Mouse (Mus musculus): ENCODE data around the gene Abi3. TPM values are rescaled to one million over a fixed set of nuclear protein-coding genes. Genes with fewer than 3 reads are reported as not detected.

The Abi3 gene
- polyA plus RNA-seq, 1 experiment from 2014 or later, result 7.2 TPM

DNA sequence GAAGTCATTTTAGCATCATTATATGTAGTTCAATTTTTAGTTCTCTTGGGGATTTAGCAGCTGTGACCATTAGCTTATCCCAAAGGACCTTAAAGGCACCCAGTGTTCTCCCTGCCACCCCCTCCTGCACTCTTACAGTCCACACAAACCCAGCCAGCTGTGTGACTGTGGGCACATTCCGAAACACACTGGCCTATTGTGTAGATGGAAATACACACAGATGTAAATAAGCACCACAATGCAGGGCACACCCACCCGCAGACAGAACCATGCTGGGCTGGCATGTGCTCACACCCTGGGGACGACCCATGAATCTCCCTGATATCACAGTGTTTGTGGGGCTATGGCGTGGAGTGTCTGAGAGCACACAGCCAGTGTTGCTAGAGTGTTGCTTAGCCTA, 30.1 kb downstream of the Abi3 start:
- no peak for ATAC-seq (ENCODE audit: insufficient read depth)
- Histone ChIP-seq H3K4me2 (no peak overlapping the region), H3K9me3 (ENCODE audit: low read depth, low read length) (no peaks in the 10 kb centered on the region)

DNA sequence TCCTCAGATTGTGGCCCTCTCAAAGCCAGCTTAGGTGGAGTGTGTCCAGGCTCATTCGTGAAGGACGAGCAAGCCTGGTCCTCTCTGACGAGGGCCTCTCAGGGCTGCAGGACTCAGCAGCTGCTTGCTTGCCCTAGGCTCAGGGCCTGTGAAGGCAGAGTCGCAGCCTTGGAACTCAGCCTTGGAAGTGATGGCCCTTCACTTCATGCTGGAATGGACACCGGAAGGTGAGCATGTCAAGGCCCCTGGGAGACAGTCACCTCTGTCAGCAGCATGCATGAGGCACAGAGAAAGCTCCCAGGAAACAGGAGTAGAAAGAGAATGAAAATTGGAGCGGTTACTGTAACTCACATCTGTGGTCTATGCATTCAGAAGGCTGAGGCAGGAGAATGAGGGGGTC, 30.5 kb downstream of the Abi3 start:
- no peak overlapping the region for H3K4me3 ChIP-seq (ENCODE audit: low read depth, low read length)
- H3K27ac ChIP-seq (ENCODE audit: low read depth), result no peak overlapping the region
- DNase-seq (no peak), ATAC-seq (ENCODE audit: insufficient read depth) (no peak)
- no peak overlapping the region for H3K4me2 ChIP-seq
- H3K27me3 ChIP-seq (ENCODE audit: insufficient read depth, low read length), result no peaks in the 10 kb centered on the region
- H3K9me3 ChIP-seq (ENCODE audit: low read depth, low read length), result no peaks in the 10 kb centered on the region
- H3K4me1 ChIP-seq (ENCODE audit: insufficient read depth), result no peaks in the 10 kb centered on the region
- WGBS, result 79% methylated on average over 6 of the region's 6 CpGs
- TF ChIP-seq CTCF (IDR thresholded peaks at IDR 0.05; ENCODE audit: low read depth), result no peak
- no peak overlapping the region for H3K9ac ChIP-seq
- H3K36me3 ChIP-seq (ENCODE audit: insufficient read depth), result no peaks in the 10 kb centered on the region

More for the DNA sequence above, 30.1 kb downstream of the Abi3 start:
- Histone ChIP-seq H3K27ac (ENCODE audit: low read depth) (no peak overlapping the region), H3K9ac (no peak overlapping the region), H3K4me1 (ENCODE audit: insufficient read depth) (no peaks in the 10 kb centered on the region), H3K27me3 (ENCODE audit: insufficient read depth, low read length) (no peaks in the 10 kb centered on the region), H3K4me3 (ENCODE audit: low read depth, low read length) (no peak overlapping the region), H3K36me3 (ENCODE audit: insufficient read depth) (no peaks in the 10 kb centered on the region)
- no peak for TF ChIP-seq CTCF (IDR thresholded peaks at IDR 0.05; ENCODE audit: low read depth)
- DNase-seq, result no peak
- WGBS, result 71% methylated on average over 4 of the region's 4 CpGs

DNA sequence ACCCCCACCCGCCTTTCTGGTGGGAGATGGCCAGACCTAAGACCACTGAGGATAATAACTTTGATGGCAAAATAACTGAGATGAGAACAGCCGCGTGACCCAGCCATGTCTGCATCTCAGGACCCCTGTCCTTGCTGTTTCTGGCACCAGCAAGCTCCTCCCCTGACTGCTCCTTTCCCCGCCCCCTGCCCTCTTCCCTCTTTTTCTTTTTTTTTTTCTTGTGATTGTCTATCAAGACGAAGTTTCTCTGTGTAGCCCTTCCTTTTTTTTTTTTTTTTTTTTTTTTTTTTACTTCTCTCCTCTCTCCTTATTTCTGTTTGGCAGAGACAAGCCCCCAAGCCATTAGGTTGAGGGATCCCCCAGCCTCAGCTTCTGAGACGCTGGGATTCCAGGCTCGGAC, 31.4 kb downstream of the Abi3 start:
- Histone ChIP-seq H3K9me3 (ENCODE audit: low read depth, low read length) (no peaks in the 10 kb centered on the region), H3K27ac (ENCODE audit: low read depth) (no peak overlapping the region), H3K4me3 (ENCODE audit: low read depth, low read length) (no peak overlapping the region), H3K27me3 (ENCODE audit: insufficient read depth, low read length) (no peaks in the 10 kb centered on the region), H3K4me1 (ENCODE audit: insufficient read depth) (no peaks in the 10 kb centered on the region), H3K4me2 (no peak overlapping the region), H3K36me3 (ENCODE audit: insufficient read depth) (no peaks in the 10 kb centered on the region), H3K9ac (no peak overlapping the region)
- ATAC-seq (ENCODE audit: insufficient read depth) (no peak), DNase-seq (no peak)
- no peak for TF ChIP-seq CTCF (IDR thresholded peaks at IDR 0.05; ENCODE audit: low read depth)
- 51% methylated on average over 7 of the region's 7 CpGs for WGBS

DNA sequence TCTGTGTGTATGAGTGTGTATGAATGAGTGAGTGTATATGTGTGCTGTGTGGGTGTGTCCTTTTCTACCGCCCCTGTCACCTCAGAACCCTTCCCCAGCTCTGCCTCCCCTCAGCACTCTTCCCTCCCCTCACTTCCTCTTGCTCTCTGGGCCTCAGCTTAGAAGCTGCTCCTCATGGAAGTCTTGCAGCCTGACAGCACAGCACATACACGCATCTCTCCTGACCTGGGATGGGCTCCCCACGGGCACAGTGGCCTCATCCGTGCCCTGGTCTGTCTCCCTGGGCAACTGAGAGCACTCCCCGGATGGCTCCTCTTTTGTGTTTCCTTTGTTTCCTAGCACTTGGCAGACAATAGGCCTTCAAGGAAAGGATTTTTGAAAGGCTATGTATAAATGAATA, 32.7 kb downstream of the Abi3 start:
- H3K36me3 ChIP-seq (ENCODE audit: insufficient read depth), result no peaks in the 10 kb centered on the region
- no peaks in the 10 kb centered on the region for H3K4me1 ChIP-seq (ENCODE audit: insufficient read depth)
- no peak for TF ChIP-seq CTCF (IDR thresholded peaks at IDR 0.05; ENCODE audit: low read depth)
- no peak overlapping the region for H3K4me3 ChIP-seq (ENCODE audit: low read depth, low read length)
- no peak for DNase-seq
- H3K27me3 ChIP-seq (ENCODE audit: insufficient read depth, low read length), result no peaks in the 10 kb centered on the region
- H3K9ac ChIP-seq, result no peak overlapping the region
- H3K27ac ChIP-seq (ENCODE audit: low read depth), result no peak overlapping the region
- no peaks in the 10 kb centered on the region for H3K9me3 ChIP-seq (ENCODE audit: low read depth, low read length)
- no peak for ATAC-seq (ENCODE audit: insufficient read depth)
- no peak overlapping the region for H3K4me2 ChIP-seq
- WGBS, result 46% methylated on average over 5 of the region's 5 CpGs

DNA sequence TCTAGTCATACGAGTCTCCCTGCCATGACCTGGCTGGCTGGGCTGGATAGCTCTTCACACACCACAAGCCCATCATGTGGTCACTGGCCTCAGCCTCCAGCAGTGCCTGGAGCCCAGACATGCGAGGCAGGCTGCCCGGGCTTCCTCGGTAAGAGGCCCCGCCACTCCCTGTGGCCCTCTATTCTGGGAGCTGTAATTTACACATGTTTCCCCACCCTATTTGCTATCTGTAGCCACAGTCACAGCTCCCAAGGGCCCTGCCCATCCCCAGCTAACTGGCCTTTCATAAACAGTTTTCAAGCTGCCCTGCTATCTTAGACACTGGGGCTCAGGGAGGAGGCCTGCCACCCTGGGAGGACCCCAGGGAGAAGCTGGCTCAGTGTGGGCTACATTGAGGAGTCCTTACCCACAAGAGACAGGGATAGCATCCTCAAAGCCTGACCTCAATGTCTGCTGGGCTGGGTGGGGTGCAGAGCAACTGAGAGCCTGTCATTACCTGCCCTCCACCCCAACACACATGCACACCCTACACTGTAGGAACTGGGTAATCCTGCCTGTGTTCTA, 33.7 kb downstream of the Abi3 start:
- ATAC-seq (ENCODE audit: insufficient read depth) (peak; percentile 56), DNase-seq (no peak)
- 72% methylated on average over 5 of the region's 5 CpGs for WGBS
- no peak for TF ChIP-seq CTCF (IDR thresholded peaks at IDR 0.05; ENCODE audit: low read depth)
- Histone ChIP-seq H3K36me3 (ENCODE audit: insufficient read depth) (no peaks in the 10 kb centered on the region), H3K4me1 (ENCODE audit: insufficient read depth) (no peaks in the 10 kb centered on the region), H3K4me3 (ENCODE audit: low read depth, low read length) (no peak overlapping the region), H3K9ac (no peak overlapping the region), H3K27ac (ENCODE audit: low read depth) (peak overlapping the region; percentile 54; the same call in 1 of the 2 replicates), H3K9me3 (ENCODE audit: low read depth, low read length) (no peaks in the 10 kb centered on the region), H3K27me3 (ENCODE audit: insufficient read depth, low read length) (no peaks in the 10 kb centered on the region), H3K4me2 (no peak overlapping the region)

DNA sequence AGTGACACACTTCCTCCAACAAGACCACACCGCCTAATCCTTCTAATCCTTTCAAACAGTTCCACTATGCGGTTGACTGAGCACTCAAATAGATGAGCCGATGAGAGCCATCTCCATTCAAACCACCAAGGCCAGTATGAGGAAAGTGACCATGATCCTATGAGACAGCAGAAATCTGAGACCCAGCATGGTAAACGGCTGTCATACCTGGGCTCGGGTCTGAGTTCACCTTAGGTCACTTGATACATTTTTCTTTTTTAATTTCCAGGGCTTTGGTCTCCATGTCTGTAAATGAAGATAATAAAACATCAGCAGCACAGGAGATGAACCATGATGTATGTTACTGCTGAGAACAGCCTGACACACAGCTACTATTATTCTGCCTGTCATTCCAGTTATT, 34.4 kb downstream of the Abi3 start:
- no peaks in the 10 kb centered on the region for H3K36me3 ChIP-seq (ENCODE audit: insufficient read depth)
- H3K27me3 ChIP-seq (ENCODE audit: insufficient read depth, low read length), result no peaks in the 10 kb centered on the region
- H3K27ac ChIP-seq (ENCODE audit: low read depth), result peak overlapping the region; percentile 54; the same call in 1 of the 2 replicates
- DNase-seq (no peak), ATAC-seq (ENCODE audit: insufficient read depth) (no peak)
- H3K4me3 ChIP-seq (ENCODE audit: low read depth, low read length), result no peak overlapping the region
- H3K9me3 ChIP-seq (ENCODE audit: low read depth, low read length), result no peaks in the 10 kb centered on the region
- no peak overlapping the region for H3K4me2 ChIP-seq
- TF ChIP-seq CTCF (IDR thresholded peaks at IDR 0.05; ENCODE audit: low read depth), result no peak
- 91% methylated on average over 5 of the region's 5 CpGs for WGBS
- no peak overlapping the region for H3K9ac ChIP-seq
- no peaks in the 10 kb centered on the region for H3K4me1 ChIP-seq (ENCODE audit: insufficient read depth)

DNA sequence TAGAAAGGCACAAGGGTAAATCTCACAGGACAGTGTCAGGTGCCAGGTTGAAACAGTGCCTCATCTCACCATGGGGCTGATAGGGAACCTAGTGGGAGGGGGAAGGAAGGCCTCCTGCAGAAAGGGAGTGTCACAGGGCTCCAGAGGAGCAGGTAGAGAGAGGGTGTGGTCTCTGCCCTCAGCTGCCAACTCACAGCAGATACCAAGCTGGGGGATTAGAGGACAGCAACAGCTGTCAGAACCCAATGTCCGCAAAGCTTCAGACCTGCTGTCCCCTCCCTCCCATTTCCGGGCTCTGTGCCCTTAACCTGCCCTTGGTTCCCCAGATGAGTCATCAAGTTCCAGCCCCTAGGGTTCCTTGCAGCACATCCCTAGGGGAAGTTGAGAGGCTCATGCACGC, 36.7 kb downstream of the Abi3 start:
- H3K27ac ChIP-seq (ENCODE audit: low read depth), result no peak overlapping the region
- H3K27me3 ChIP-seq (ENCODE audit: insufficient read depth, low read length), result no peaks in the 10 kb centered on the region
- TF ChIP-seq CTCF (IDR thresholded peaks at IDR 0.05; ENCODE audit: low read depth), result no peak
- 24% methylated on average over 3 of the region's 3 CpGs for WGBS
- no peak overlapping the region for H3K4me2 ChIP-seq
- H3K9ac ChIP-seq, result no peak overlapping the region
- no peak overlapping the region for H3K4me3 ChIP-seq (ENCODE audit: low read depth, low read length)
- DNase-seq (no peak), ATAC-seq (ENCODE audit: insufficient read depth) (no peak)
- H3K9me3 ChIP-seq (ENCODE audit: low read depth, low read length), result no peaks in the 10 kb centered on the region
- H3K4me1 ChIP-seq (ENCODE audit: insufficient read depth), result no peaks in the 10 kb centered on the region
- no peaks in the 10 kb centered on the region for H3K36me3 ChIP-seq (ENCODE audit: insufficient read depth)

DNA sequence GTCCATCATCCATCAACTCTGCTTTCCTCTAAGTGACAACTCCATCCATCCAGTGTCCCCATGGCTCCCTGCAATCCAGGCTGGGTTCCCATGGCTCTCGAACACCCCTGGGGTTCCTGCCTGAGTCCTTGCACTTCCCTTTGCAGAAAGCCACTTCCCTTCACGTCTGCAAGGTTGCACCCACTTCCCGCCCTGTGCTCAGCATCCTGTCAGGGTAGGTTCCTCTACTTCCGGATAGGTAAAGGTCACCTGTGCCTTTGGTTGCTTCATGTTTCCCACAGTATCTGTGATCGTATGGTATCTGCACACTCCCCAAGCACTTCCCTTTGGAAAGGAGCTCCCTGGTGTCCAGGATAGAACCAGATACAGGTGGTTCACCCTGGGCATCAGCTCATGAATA, 37.3 kb downstream of the Abi3 start:
- Histone ChIP-seq H3K36me3 (ENCODE audit: insufficient read depth) (no peaks in the 10 kb centered on the region), H3K4me3 (ENCODE audit: low read depth, low read length) (no peak overlapping the region), H3K27me3 (ENCODE audit: insufficient read depth, low read length) (no peaks in the 10 kb centered on the region), H3K4me1 (ENCODE audit: insufficient read depth) (no peaks in the 10 kb centered on the region), H3K9me3 (ENCODE audit: low read depth, low read length) (no peaks in the 10 kb centered on the region), H3K4me2 (no peak overlapping the region), H3K27ac (ENCODE audit: low read depth) (no peak overlapping the region), H3K9ac (no peak overlapping the region)
- TF ChIP-seq CTCF (IDR thresholded peaks at IDR 0.05; ENCODE audit: low read depth), result no peak
- ATAC-seq (ENCODE audit: insufficient read depth) (no peak), DNase-seq (no peak)
- WGBS, result 55% methylated on average over 5 of the region's 5 CpGs

All from lung, embryonic 14.5 days (tissue).